Mouse (Mus musculus) thymus, postnatal 4 days (tissue): ENCODE data around the gene Hecw2.

Experiments used
- DNase-seq: peaks from one replicate; pipeline ENCODE4 v3.0.0; 2021

Hecw2 gene

GRCm38 (mm10) chr1:53776176-53776905, 418.6 kb downstream of the Hecw2 start:
- DNase-seq: peak; percentile 50

- DNase-seq: no peak
These were observed 419.4 kb downstream of the Hecw2 start for GRCm38 (mm10) chr1:53775545-53775944.

- no peak for DNase-seq
These were observed 419.9 kb downstream of the Hecw2 start for GRCm38 (mm10) chr1:53775036-53775435.

- DNase-seq: no peak
These were observed 420.4 kb downstream of the Hecw2 start for GRCm38 (mm10) chr1:53774571-53774970.

GRCm38 (mm10) chr1:53773994-53774393, 421.0 kb downstream of the Hecw2 start:
- peak; percentile 76 for DNase-seq

- DNase-seq: no peak
These were observed 422.0 kb downstream of the Hecw2 start for GRCm38 (mm10) chr1:53772967-53773366.

GRCm38 (mm10) chr1:53771476-53771875, 423.5 kb downstream of the Hecw2 start:
- DNase-seq: no peak

- no peak for DNase-seq
These were observed 428.9 kb downstream of the Hecw2 start for GRCm38 (mm10) chr1:53766112-53766511.

GRCm38 (mm10) chr1:53757316-53757715, 437.7 kb downstream of the Hecw2 start:
- no peak for DNase-seq
